Mouse (Mus musculus) neural tube, embryonic 14.5 days (tissue): ENCODE measurements around the gene Ttc38. TPM values are rescaled to one million over a fixed set of nuclear protein-coding genes. Genes with fewer than 3 reads are reported as not detected.

ENCODE experiments used
- polyA plus RNA-seq: library from polyadenylated mRNA; unstranded; fragments of >200 nt; fragmentation: Nextera tagmentation; extraction: Ambion mirVana; gene quantifications from 2 replicates; pipeline ENCODE4 v1.2.1, GENCODE M21; 2014

The Ttc38 gene
- polyA plus RNA-seq, 1 experiment from 2014 or later = 3.1 TPM

Other genes starting within 250 kb of the Ttc38 start
- 17.3 and 25.0 TPM in 2 replicates for gene Wnt7b, start 249.8 kb upstream of the Ttc38 start, polyA plus RNA-seq
- 0.75 and 1.3 TPM in 2 replicates for gene Ppara, start 97.3 kb upstream of the Ttc38 start, polyA plus RNA-seq
- 15.4 and 19.2 TPM in 2 replicates for gene Cdpf1, start 20.6 kb upstream of the Ttc38 start, polyA plus RNA-seq
- 0.03 and 0.18 TPM in 2 replicates for gene Pkdrej, start 10.6 kb upstream of the Ttc38 start, polyA plus RNA-seq
- 2.3 and 2.4 TPM in 2 replicates for gene Gtse1, start 27.4 kb downstream of the Ttc38 start, polyA plus RNA-seq
- 34.2 TPM in 2 replicates for gene Trmu, start 47.0 kb downstream of the Ttc38 start, polyA plus RNA-seq
- 2.4 and 2.6 TPM in 2 replicates for gene Celsr1, start 201.5 kb downstream of the Ttc38 start, polyA plus RNA-seq
- 17.1 and 23.6 TPM in 2 replicates for gene Gramd4, start 225.4 kb downstream of the Ttc38 start, polyA plus RNA-seq